Mouse (Mus musculus) ES-E14 (cell line): ENCODE data around the gene Anapc13. TPM values are rescaled to one million over a fixed set of nuclear protein-coding genes. Genes with fewer than 3 reads are reported as not detected.

ENCODE experiments used
- DNase-seq: peaks from one replicate; pipeline ENCODE4 v3.0.0-alpha.2; 2013; ENCODE audit warnings: low read depth, low spot score
- H3K27ac ChIP-seq: 2 replicates; pipeline ENCODE4 v1.5.1; 2012; ENCODE audit warnings: low read depth, mild to moderate bottlenecking, low read length, moderate library complexity, mixed read lengths; ENCODE audit not compliant: poor library complexity, insufficient read depth, severe bottlenecking
- H3K36me3 ChIP-seq: 2 replicates; pipeline ENCODE4 v1.6.1; 2012; ENCODE audit warnings: mild to moderate bottlenecking, low read length, moderate library complexity, mixed read lengths; ENCODE audit not compliant: control insufficient read depth, poor library complexity, insufficient read depth, severe bottlenecking
- H3K4me1 ChIP-seq, 2 experiments: fragments of 150-350 bp in 1 of 2; sonication (generic) in 1 of 2; 2 replicates each; pipeline ENCODE4 v1.6.1; 2012; ENCODE audit warnings: low read length in 2 of 2, mild to moderate bottlenecking in 1 of 2, mixed read lengths in 1 of 2; ENCODE audit not compliant: control insufficient read depth in 2 of 2, insufficient read depth in 2 of 2, poor library complexity in 1 of 2
- H3K4me3 ChIP-seq, 2 experiments: fragments of 150-350 bp in 1 of 2; sonication (generic) in 1 of 2; 2 replicates each; pipeline ENCODE4 v1.5.1; 2012; ENCODE audit warnings: low read length in 2 of 2, low read depth in 1 of 2, mild to moderate bottlenecking in 1 of 2, mixed read lengths in 1 of 2; ENCODE audit not compliant: insufficient read depth in 1 of 2, poor library complexity in 1 of 2, severe bottlenecking in 1 of 2
- H3K9ac ChIP-seq: 2 replicates; pipeline ENCODE4 v1.6.1; 2012; ENCODE audit warnings: low read depth, mild to moderate bottlenecking, low read length, mixed read lengths; ENCODE audit not compliant: poor library complexity, insufficient read depth, severe bottlenecking
- H3K9me3 ChIP-seq: fragments of 150-350 bp; sonication (generic); 2 replicates; pipeline ENCODE4 v1.6.1; 2012; ENCODE audit warnings: low read depth, mild to moderate bottlenecking, low read length; ENCODE audit not compliant: control insufficient read depth, insufficient read depth
- CHD2 ChIP-seq: IDR thresholded peaks from 2 replicates; pipeline ENCODE4 v1.6.1; 2014; ENCODE audit warnings: mild to moderate bottlenecking, low read depth, low read length, inconsistent platforms
- HCFC1 ChIP-seq: IDR thresholded peaks from 2 replicates; pipeline ENCODE4 v1.6.1; 2012; ENCODE audit warnings: low read length, inconsistent platforms, borderline replicate concordance; ENCODE audit not compliant: insufficient read depth
- MAFK ChIP-seq: IDR thresholded peaks from 2 replicates; pipeline ENCODE4 v1.6.1; 2014; ENCODE audit warnings: mild to moderate bottlenecking, low read depth, low read length, inconsistent platforms; ENCODE audit not compliant: insufficient read depth
- ZC3H11A ChIP-seq: IDR thresholded peaks from 2 replicates; pipeline ENCODE4 v1.6.1; 2012; ENCODE audit warnings: low read depth, mild to moderate bottlenecking, inconsistent platforms, low read length, borderline replicate concordance
- ZNF384 ChIP-seq: IDR thresholded peaks from 2 replicates; pipeline ENCODE4 v1.6.1; 2012; ENCODE audit warnings: low read depth, low read length, inconsistent platforms
- in situ Hi-C, 2 experiments: fragments of 600-800 bp; cut with MboI; formaldehyde crosslinking; loops; one replicate each; pipeline ENCODE4 v1.15.1; 2025; ENCODE audit warnings: low sequenced_read_pairs in 2 of 2, inconsistent platforms in 1 of 2; ENCODE audit not compliant: unreplicated experiment in 2 of 2
- total RNA-seq: library from RNA; depleted of rRNA; stranded (reverse); fragments of 300-350 nt; gene quantifications from 2 replicates; pipeline ENCODE4 v1.2.3, GENCODE M21; 2012

Gene Anapc13
- total RNA-seq, 1 experiment = 103 TPM

- no peaks in the 10 kb centered on the region for H3K4me1 ChIP-seq
- DNase-seq = no peak
- in situ Hi-C loops = no loop called here
- H3K27ac ChIP-seq = no peak overlapping the region
- peaks cover 9% of the 10 kb centered on the region for H3K36me3 ChIP-seq
- no peak overlapping the region for H3K9ac ChIP-seq
- H3K4me3 ChIP-seq = no peak overlapping the region
- H3K9me3 ChIP-seq = no peaks in the 10 kb centered on the region
- TF ChIP-seq MAFK (no peak), CHD2 (no peak), ZNF384 (no peak), HCFC1 (no peak), ZC3H11A (no peak)
These were observed 20.9 kb upstream of the Anapc13 start for GRCm38 (mm10) chr9:102605162-102605561.

- no peaks in the 10 kb centered on the region for H3K9me3 ChIP-seq
- H3K27ac ChIP-seq = no peak overlapping the region
- TF ChIP-seq HCFC1 (no peak), ZNF384 (no peak), ZC3H11A (no peak), MAFK (no peak), CHD2 (no peak)
- in situ Hi-C loops = no loop called here
- no peaks in the 10 kb centered on the region for H3K4me1 ChIP-seq
- no peak overlapping the region for H3K4me3 ChIP-seq
- peaks cover 9% of the 10 kb centered on the region for H3K36me3 ChIP-seq
- H3K9ac ChIP-seq = no peak overlapping the region
- DNase-seq = no peak
These were observed 18.6 kb upstream of the Anapc13 start for GRCm38 (mm10) chr9:102607471-102607870.

DNA sequence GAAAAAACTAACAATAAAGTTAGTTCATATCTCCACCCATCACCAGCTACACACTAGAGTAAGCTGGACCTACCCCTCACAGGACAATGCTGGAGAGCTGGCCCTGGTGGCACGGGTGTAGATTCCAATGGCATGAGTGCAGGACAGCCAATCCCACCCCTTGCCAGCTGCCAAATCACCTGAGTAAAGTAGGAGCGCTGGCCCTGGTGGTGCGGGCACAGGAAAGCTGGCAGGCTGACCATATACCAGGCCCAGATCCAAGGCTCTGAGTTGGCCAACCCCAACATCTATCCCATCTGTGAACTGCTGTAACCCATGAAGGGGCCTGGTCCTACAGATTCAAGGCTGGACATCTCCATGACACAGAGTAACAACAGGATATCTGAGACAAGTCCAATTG is 16.9 kb upstream of the Anapc13 start:
- Histone ChIP-seq H3K27ac (no peak overlapping the region), H3K4me3 (no peak overlapping the region), H3K36me3 (peaks cover 8% of the 10 kb centered on the region; the same call in 1 of the 2 replicates), H3K9ac (no peak overlapping the region), H3K9me3 (no peaks in the 10 kb centered on the region), H3K4me1 (no peaks in the 10 kb centered on the region)
- TF ChIP-seq ZNF384 (no peak), CHD2 (no peak), HCFC1 (no peak), MAFK (no peak)
- in situ Hi-C loops = no loop called here
- DNase-seq = no peak

DNA sequence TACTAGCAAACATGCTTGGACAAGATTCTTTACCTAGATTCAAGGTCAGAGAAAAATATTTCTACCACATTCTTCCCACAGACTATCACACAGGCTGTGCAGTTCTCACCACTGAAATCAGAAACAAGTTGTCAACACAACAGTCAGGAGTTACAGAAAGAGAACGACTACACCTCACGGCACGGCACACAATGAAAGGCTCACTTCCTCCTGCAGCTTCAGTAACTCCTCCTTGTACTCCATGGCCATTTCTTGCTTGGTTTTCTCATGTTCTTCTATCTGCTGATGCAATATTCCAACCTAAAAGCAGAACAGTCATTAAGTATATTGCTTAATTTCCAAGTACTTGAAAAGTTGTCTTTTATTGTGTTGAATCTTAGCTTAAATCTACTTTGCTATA is 11.0 kb upstream of the Anapc13 start:
- in situ Hi-C loops = no loop called here
- Histone ChIP-seq H3K36me3 (peaks cover 5% of the 10 kb centered on the region; the same call in 1 of the 2 replicates), H3K9ac (no peak overlapping the region), H3K4me1 (no peaks in the 10 kb centered on the region), H3K27ac (no peak overlapping the region), H3K9me3 (no peaks in the 10 kb centered on the region), H3K4me3 (no peak overlapping the region)
- no peak for DNase-seq
- no peak for TF ChIP-seq ZNF384
- TF ChIP-seq HCFC1 = no peak
- no peak for TF ChIP-seq MAFK
- TF ChIP-seq ZC3H11A = no peak
- no peak for TF ChIP-seq CHD2

GRCm38 (mm10) chr9:102616267-102616666 is 9.8 kb upstream of the Anapc13 start:
- H3K27ac ChIP-seq = no peak overlapping the region
- TF ChIP-seq CHD2 (no peak), ZNF384 (no peak), ZC3H11A (no peak), MAFK (no peak), HCFC1 (no peak)
- in situ Hi-C loops = no loop called here
- H3K4me1 ChIP-seq = 0 out of 4 replicates have a peak, but pooled peaks cover 0 to 2% of the 10 kb centered on the region in 2 experiments
- H3K4me3 ChIP-seq = no peak overlapping the region
- no peaks in the 10 kb centered on the region for H3K9me3 ChIP-seq
- no peak overlapping the region for H3K9ac ChIP-seq
- DNase-seq = no peak
- peaks cover 5% of the 10 kb centered on the region; the same call in 1 of the 2 replicates for H3K36me3 ChIP-seq
